Mouse (Mus musculus) kidney, adult 8-10 months (tissue): ENCODE measurements around the gene Ptp4a2.
"Not testable (repeated sequence)": the region's sequence is repeated elsewhere in the genome, so short reads cannot be mapped to it uniquely, and the experiment has no call there.

ENCODE experiments used
- DNase-seq, 2 experiments: peaks; one replicate each; pipeline ENCODE4 v3.0.0; 2022

Ptp4a2 gene

DNA sequence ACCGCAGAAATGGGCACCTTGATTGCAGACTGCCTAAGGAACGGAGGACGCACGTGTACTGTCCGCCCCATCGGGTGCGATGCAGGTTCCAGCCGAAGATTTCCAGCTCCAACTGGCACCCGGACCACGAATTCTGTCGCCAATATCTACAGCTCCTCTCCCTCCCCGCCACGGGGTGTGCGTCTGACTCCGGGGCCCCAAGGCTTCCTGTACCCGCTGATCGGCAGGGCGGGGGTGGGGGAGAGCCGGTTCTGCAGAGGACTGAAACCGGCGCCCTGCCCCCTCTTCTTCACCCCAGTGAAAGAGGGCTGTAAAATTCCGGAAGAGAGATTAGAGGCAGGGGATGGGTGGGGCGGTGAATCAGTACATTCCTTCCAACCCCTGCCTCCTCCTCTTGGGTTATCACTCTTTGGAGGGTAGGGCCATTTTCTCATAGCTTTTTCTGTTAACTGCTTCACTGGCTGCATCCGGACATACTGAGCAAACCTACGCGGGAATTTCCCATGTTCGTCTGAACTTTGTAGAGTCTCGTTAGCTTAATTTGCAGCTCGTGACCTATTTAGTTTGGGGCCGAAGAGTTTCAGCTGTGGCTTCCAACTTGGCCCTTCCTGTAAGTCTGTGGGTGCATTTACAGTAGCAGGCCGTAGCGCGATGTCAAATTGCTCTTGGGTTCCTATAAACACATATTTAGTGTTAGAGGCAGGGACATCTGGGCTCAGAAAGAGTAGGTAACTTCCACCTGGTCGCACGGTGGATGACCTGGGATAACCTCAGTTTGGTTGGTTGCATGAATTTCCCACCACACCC, at the start of gene Ptp4a2:
Ptp4a2 (plus strand) TSS at position 422 of the 807 bp plus-strand sequence.
- DNase-seq = peak; percentile 42 to 52

DNA sequence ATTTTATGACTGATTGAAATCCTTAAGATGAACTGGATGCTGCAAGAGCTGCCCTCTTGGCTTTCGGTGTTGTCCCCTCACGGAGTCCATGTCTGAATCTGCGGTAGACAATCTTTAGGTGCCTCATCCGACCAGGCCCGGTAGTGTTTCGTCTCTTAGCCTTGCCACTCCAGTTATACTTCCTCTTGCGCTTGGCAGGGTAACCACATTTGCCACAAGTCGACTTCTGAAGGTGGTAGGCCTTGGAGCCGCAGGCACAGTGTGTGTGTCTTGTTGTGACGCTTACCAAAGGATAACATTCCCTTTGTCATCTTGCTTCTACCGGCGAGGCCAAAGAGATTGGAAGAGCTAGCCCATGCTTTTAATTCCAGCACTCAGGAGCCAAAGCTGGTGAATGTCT, 49.4 kb upstream of the Ptp4a2 start:
- DNase-seq = no peak

DNA sequence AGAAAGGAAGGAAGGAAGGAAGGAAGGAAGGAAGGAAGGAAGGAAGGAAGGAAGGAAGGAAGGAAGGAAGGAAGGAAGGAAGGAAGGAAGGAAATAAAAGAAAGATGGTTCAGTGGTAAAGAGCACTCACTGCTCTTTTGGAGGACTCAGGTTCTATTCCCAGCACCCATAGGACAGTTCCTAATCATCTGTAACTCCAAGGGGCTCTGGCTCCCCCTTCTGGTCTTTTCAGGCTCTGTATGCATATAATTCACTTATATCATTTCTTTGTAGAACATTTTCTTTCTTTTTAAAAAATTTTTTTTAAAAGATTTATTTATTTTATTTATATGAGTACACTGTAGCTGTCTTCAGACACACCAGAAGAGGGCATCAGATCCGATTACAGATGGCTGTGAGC, 48.5 kb upstream of the Ptp4a2 start:
- not testable (repeated sequence) for DNase-seq

DNA sequence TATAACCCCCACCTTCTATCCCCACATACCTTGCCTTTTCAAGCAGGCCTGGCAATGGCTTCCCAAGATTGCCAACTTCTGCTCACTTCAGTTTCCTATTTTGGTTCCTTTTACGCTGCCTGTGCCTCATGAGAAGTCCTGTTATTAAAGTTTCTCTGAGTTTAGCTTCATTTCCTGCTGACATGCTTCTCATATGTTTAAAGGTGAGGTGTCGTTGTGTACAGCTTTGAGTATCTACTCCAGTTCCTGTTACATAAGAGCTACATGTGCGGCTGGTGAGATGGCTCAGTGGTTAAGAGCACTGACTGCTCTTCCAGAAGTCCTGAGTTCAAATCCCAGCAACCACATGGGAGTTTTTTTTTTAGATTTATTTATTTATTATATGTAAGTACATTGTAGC, 45.7 kb upstream of the Ptp4a2 start:
- DNase-seq = no peak

DNA sequence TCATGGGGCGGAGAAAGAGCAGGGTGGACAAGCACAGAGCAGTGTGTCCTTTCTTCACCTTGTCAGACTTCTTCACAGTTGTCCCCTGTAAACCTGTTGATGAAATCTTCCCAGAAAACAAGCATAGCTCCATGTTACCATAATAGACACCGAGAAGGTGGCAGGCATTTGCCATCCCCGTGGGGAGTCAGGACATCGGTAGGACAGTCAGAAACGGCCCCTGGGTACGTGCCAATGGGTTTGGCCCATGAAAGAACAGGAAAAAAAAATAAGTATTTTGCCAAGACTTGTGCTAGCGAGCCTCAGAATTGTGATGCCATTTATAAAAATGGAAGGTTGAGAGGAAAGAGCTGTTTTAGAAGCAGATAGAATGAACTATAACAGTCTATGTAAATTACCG, 43.2 kb upstream of the Ptp4a2 start:
- DNase-seq = no peak

DNA sequence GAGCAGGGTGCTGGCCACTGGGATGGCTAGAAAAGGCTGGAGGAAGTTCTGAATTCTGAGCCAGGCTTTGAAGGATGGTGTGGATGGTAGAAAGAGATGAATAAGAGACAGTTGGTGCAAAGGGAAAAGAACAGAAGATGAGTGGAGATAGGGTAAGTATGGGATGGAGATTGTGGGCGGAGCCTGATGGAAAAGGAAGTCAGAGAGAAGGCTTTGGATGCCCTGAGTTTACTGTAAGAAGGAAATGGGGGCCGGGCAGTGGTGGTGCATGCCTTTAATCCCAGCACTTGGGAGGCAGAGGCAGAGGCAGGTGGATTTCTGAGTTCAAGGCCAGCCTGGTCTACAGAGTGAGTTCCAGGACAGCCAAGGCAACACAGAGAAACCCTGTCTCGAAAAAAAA, 42.3 kb upstream of the Ptp4a2 start:
- not testable (repeated sequence) for DNase-seq

DNA sequence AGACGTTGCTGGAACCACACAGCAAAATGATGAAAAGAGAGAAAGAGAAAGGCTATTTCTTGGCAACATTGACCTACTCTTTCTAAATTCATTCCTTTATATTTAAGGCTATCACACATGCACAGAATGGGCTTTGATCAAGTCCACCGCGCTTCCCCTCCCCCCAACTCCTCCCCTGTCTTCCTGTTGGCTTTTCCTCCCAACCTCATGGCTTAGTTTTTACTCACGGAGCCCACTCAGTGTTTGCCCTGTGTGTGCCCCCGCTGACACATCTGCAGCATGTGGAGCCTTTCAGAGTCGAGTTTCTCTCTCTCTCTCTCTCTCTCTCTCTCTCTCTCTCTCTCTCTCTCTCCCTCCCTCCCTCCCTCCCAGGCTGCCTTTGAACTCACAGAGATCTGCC, 40.4 kb upstream of the Ptp4a2 start:
- DNase-seq = no peak

DNA sequence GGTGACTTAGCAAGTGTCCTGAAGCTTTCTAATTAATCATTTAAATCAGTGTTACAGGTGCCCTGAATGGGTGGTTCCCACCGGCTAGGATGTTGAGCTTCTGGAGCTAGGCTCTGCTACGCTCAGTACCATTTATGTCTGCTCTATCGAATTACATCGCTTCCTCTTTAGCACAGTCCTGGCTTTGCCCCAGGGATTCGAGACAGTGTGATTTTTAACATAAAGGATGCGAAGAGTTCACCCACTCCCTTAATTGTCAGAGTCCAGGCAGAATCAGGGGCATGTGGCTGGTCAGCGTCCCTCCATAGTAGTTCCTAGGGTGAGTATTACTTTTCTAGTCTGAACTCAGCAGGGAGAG, 39.7 kb upstream of the Ptp4a2 start:
- no peak for DNase-seq

GRCm38 (mm10) chr4:129771672-129772521, 39.1 kb upstream of the Ptp4a2 start:
- DNase-seq = peak; percentile 27 to 43

DNA sequence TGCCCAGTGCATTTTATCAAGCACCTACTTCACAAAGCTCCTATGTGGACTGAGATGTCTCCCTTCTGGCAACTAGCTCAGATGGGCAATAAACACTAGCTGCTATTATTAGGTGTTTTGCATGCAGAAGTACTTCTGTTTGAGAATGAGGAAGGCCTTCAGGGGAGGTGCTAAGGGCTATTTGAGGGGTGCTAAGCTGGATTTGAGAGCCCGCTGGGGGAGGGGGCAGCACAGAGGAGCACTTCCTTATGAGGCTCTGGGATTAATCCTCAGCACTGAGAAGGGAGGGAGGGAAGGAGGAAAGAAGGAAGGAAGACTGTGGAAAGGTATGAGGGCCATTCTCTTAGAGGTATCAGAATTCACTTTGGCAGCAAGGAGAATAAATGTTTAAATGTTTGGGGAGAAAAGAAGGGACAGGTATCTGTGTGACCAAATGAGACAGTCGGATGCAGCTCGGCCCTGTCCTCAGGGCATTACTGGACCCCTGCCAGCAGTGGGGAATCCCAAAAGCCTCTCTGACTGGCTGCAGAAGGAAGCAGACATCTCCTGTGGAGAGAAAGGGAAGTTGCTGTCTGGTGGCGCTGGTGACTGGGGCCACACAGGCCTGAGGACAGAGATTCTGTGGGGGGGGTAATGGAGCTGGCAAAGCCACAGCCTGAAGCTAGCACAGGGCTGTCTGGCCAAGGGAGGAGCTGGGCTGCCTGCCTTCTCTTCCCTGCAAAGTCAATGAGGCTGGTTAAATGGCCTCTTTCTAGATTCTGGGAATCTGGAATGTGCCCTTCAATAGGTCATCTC, 28.9 kb upstream of the Ptp4a2 start:
- peak; percentile 33 to 34 for DNase-seq

GRCm38 (mm10) chr4:129782857-129783331, 28.1 kb upstream of the Ptp4a2 start:
- no peak for DNase-seq

DNA sequence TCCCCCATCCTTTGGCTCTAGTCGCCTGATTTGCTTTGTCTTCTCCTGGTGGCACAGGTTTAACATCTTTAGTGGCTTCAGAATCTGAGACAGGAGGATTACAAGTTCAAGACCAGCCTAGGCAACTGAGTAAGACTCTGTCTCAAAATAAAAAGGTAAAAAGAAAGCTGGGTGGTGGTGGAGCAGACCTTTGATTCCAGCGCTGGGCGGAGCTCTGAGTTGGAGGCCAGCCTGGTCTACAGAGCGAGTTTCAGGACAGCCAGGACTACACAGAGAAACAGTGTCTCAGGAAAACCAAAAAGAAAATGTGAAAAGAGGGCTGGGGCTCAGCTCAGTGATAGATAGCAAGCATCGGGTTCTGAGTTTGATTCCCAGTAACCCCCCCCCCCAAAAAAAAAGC, 27.5 kb upstream of the Ptp4a2 start:
- DNase-seq = no peak

- DNase-seq = peak; percentile 75 to 80
Observed at GRCm38 (mm10) chr4:129785178-129785577, 25.8 kb upstream of the Ptp4a2 start.

- DNase-seq = no peak
Observed at GRCm38 (mm10) chr4:129788693-129789092, 22.3 kb upstream of the Ptp4a2 start.

GRCm38 (mm10) chr4:129789635-129790034, 21.4 kb upstream of the Ptp4a2 start:
- no peak for DNase-seq

DNA sequence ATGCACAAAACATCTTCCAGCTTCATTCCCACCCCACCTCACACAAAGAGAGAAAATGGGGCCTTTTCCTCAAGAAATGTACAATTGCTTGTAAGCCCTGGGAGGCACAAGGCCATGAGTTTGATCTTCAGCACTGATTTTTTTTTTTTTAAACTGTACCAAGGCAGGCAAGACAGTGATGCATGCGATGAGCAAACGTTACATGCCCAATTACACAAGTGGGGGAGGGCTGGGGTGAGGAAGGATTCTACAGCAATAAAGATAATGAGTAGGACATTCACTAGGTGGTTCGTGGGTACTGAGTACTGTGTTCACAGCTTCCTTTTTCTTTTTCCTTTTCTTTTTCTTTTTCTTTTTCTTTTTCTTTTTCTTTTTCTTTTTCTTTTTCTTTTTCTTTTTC, 20.5 kb upstream of the Ptp4a2 start:
- DNase-seq = no peak

GRCm38 (mm10) chr4:129791399-129791798, 19.6 kb upstream of the Ptp4a2 start:
- no peak for DNase-seq

- DNase-seq = no peak
Observed at GRCm38 (mm10) chr4:129792666-129793202, 18.3 kb upstream of the Ptp4a2 start.

GRCm38 (mm10) chr4:129793713-129794329, 17.2 kb upstream of the Ptp4a2 start:
- no peak for DNase-seq

- DNase-seq = no peak
Observed at GRCm38 (mm10) chr4:129795151-129795860, 15.7 kb upstream of the Ptp4a2 start.

DNA sequence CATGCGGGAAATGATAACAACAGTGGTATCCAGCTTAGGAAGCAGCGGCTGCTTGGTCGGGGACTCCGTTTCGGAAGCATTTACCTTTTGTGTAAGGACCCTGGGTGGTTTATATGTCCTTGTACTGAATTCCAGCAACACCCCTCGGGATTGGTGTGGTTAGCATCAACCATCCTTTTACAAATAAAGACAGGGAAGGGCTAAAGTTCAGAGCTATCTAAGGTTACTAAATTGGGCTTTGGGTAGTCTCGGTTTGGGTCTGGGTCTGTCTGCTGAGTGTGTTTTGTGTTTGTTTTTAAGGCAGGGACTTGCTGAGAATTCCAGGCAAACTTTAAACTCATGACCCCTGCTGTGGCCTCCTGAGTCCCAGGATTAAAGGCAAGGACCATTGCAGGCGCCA, 15.2 kb upstream of the Ptp4a2 start:
- DNase-seq = no peak

DNA sequence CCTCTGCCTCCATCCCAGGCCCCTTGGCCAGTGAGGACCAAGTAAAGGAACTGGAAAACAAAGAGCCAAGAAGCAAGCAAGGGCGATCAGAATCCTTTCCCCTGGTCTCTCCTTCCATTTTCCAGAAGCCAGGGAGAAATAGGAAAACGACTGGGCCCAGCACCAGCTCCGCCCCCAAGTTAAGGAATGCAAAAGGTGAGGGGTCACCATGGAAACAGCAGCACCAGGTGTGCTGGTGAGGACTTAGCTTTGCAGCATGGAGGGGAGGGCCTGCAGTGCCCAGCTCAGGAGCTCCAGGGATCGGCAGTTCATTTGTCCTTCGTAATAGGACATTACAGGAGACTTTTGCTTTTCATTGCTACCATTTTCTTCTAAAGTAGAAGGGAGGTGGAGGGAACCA, 13.0 kb upstream of the Ptp4a2 start:
- DNase-seq = peak in 1 of 2 experiments; percentile 32
